Mouse (Mus musculus) liver, embryonic 18 days (tissue): ENCODE measurements around the gene Gm10065. TPM values are rescaled to one million over a fixed set of nuclear protein-coding genes. Genes with fewer than 3 reads are reported as not detected.

Experiments
- polyA plus RNA-seq: library from polyadenylated mRNA; depleted of rRNA; stranded (reverse); fragments of >200 nt; gene quantifications from 2 replicates; pipeline ENCODE4 v1.2.3, GENCODE M21; 2012; rRNA removed

Gm10065 gene
- polyA plus RNA-seq = not detected in 2 replicates

GRCm38 (mm10) chr13:21478759-21479670 lies at the start of gene Gm10065, which contains the start of gene Zkscan4:
Gm10065 (minus strand) TSS chr13:21479441.
Zkscan4 (plus strand) TSS chr13:21478907.

GRCm38 (mm10) chr13:21501182-21501581 lies 21.9 kb upstream of the Gm10065 start, which contains the start of gene Gm11273:
Gm11273 (minus strand) TSS chr13:21501418.

GRCm38 (mm10) chr13:21495080-21495479 lies 15.8 kb upstream of the Gm10065 start, which contains the start of gene AK157302:
AK157302 (plus strand) TSS chr13:21495223.

GRCm38 (mm10) chr13:21468061-21469019 lies 10.9 kb downstream of the Gm10065 start, which contains the start of gene Nkapl:
Nkapl (minus strand) TSS chr13:21468509.

GRCm38 (mm10) chr13:21453449-21453848 lies 25.8 kb downstream of the Gm10065 start, which contains the start of gene Zscan26:
Zscan26 (minus strand) TSS chr13:21453730.

DNA sequence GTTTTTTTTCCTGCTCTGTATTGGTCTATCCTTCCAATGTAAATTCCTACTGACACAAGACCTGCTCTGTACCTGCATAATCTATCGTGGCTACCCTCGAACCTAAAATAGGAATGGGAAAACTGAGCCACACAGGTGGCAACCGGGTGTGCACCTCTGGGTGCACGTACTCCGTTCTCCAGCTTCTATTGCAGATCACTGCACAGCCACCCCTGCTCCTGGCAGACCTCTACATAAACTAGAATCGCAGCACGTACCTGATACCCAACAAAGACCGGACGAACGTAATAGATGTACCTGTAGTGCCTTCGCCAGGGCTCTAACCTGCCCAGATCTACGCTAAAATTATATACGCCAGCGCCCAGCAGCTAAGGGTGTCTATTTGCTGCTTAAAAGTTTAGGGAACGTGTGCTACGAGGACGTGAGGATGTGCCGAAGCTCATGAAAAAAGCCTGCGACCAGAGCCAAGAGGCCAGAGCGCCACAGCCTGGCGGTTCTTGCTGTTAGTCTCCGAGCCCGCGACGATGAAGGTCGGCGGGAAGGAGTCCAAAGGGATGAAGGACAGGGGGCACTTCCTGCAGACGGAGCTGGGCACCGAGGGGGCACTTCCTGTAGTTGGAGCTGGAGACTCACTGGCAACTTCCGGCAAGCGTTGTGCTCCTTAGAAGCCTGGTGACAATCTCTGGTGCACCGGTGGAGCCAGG lies 38.6 kb downstream of the Gm10065 start, which contains the start of gene Pgbd1:
Gene Pgbd1, minus strand, starts transcription at position 556 of the 704 bp plus-strand sequence.

Other genes starting within 250 kb of the Gm10065 start
- gene Gpx5, start 186.7 kb downstream of the Gm10065 start, polyA plus RNA-seq = not detected in 2 replicates
- not detected in 2 replicates for gene Gpx6, start 167.3 kb downstream of the Gm10065 start, polyA plus RNA-seq
- not detected in 2 replicates for gene Olfr1367, start 132.5 kb downstream of the Gm10065 start, polyA plus RNA-seq
- 2.2 and 2.4 TPM in 2 replicates for gene Zscan12, start 116.6 kb downstream of the Gm10065 start, polyA plus RNA-seq
- 29.4 and 29.5 TPM in 2 replicates for gene Zkscan3, start 76.7 kb downstream of the Gm10065 start, polyA plus RNA-seq
- 0.76 and 0.79 TPM in 2 replicates for gene Pgbd1, start 38.4 kb downstream of the Gm10065 start, polyA plus RNA-seq
- 22.7 and 24.7 TPM in 2 replicates for gene Zscan26, start 25.7 kb downstream of the Gm10065 start, polyA plus RNA-seq
- gene Nkapl, start 10.9 kb downstream of the Gm10065 start, polyA plus RNA-seq = 0.24 and 0.43 TPM in 2 replicates
- gene Zkscan4, start 534 bp downstream of the Gm10065 start, polyA plus RNA-seq = 0.22 and 0.26 TPM in 2 replicates
- gene AK157302, start 15.8 kb upstream of the Gm10065 start, polyA plus RNA-seq = 0.34 and 0.50 TPM in 2 replicates
- 5.1 and 11.2 TPM in 2 replicates for gene Gm11273, start 22.0 kb upstream of the Gm10065 start, polyA plus RNA-seq
- gene Zkscan8, start 51.7 kb upstream of the Gm10065 start, polyA plus RNA-seq = 2.0 and 2.3 TPM in 2 replicates
- not detected in 2 replicates for gene Olfr1366, start 63.4 kb upstream of the Gm10065 start, polyA plus RNA-seq
- not detected in 2 replicates for gene Olfr1535, start 80.5 kb upstream of the Gm10065 start, polyA plus RNA-seq
- gene Olfr1364, start 102.3 kb upstream of the Gm10065 start, polyA plus RNA-seq = not detected in 2 replicates
- gene Olfr1362, start 134.6 kb upstream of the Gm10065 start, polyA plus RNA-seq = not detected in 2 replicates
- not detected in 2 replicates for gene Olfr11, start 163.1 kb upstream of the Gm10065 start, polyA plus RNA-seq
- not detected in 2 replicates for gene Olfr1361, start 183.9 kb upstream of the Gm10065 start, polyA plus RNA-seq
- gene Olfr1360, start 198.0 kb upstream of the Gm10065 start, polyA plus RNA-seq = not detected in 2 replicates
- not detected in 2 replicates for gene Olfr1359, start 218.7 kb upstream of the Gm10065 start, polyA plus RNA-seq
- 5.9 and 7.6 TPM in 2 replicates for gene Hist1h2bl, start 236.7 kb upstream of the Gm10065 start, polyA plus RNA-seq
- gene Hist1h2ai, start 237.0 kb upstream of the Gm10065 start, polyA plus RNA-seq = 1.9 and 2.8 TPM in 2 replicates
- 11.5 and 11.6 TPM in 2 replicates for gene Hist1h3h, start 238.2 kb upstream of the Gm10065 start, polyA plus RNA-seq
- gene Hist1h2bm, start 242.6 kb upstream of the Gm10065 start, polyA plus RNA-seq = 4.9 and 7.3 TPM in 2 replicates